Mouse (Mus musculus) limb, embryonic 15.5 days (tissue): Measurements from ENCODE around the gene Cyyr1. TPM values are rescaled to one million over a fixed set of nuclear protein-coding genes. Genes with fewer than 3 reads are reported as not detected.

Source experiments
- ATAC-seq: fragments of 200-750 bp; cut with Nextera tagmentation; 2 replicates; pipeline ENCODE4 v1.8.0; 2017; ENCODE audit warnings: low read depth, moderate TSS enrichment; ENCODE audit not compliant: insufficient number of reproducible peaks, low FRiP score, low TSS enrichment
- H3K27ac ChIP-seq: fragments of 300-500 bp; sonication (generic); 2 replicates; pipeline ENCODE4 v1.5.1; 2015; ENCODE audit warnings: moderate library complexity, mild to moderate bottlenecking, inconsistent platforms
- H3K27me3 ChIP-seq: fragments of 300-500 bp; sonication (generic); 2 replicates; pipeline ENCODE4 v1.6.1; 2015; ENCODE audit warnings: inconsistent platforms
- H3K36me3 ChIP-seq: fragments of 300-500 bp; sonication (generic); 2 replicates; pipeline ENCODE4 v1.6.1; 2015; ENCODE audit warnings: inconsistent platforms
- H3K4me1 ChIP-seq: fragments of 300-500 bp; sonication (generic); 2 replicates; pipeline ENCODE4 v1.6.1; 2015; ENCODE audit warnings: inconsistent platforms
- H3K4me2 ChIP-seq: fragments of 300-500 bp; sonication (generic); 2 replicates; pipeline ENCODE4 v1.6.1; 2015; ENCODE audit warnings: mild to moderate bottlenecking, inconsistent platforms
- H3K4me3 ChIP-seq: fragments of 300-500 bp; sonication (generic); 2 replicates; pipeline ENCODE4 v1.5.1; 2015; ENCODE audit warnings: mild to moderate bottlenecking, inconsistent platforms
- H3K9ac ChIP-seq: fragments of 300-500 bp; sonication (generic); 2 replicates; pipeline ENCODE4 v1.6.1; 2015; ENCODE audit warnings: inconsistent platforms
- H3K9me3 ChIP-seq: fragments of 300-500 bp; sonication (generic); 2 replicates; pipeline ENCODE4 v1.6.1; 2016; ENCODE audit warnings: inconsistent platforms
- WGBS: fragments of 180-500 bp; shearing (Covaris S2); methylation state at CpG from one replicate; pipeline ENCODE4 v1.1.7; 2015; 5-methylcytosine and 5-hydroxymethylcytosine counted together
- polyA plus RNA-seq: library from polyadenylated mRNA; unstranded; fragments of >200 nt; fragmentation: Nextera tagmentation; extraction: Ambion mirVana; gene quantifications from 2 replicates; pipeline ENCODE4 v1.2.1, GENCODE M21; 2015

Gene Cyyr1
- polyA plus RNA-seq, 1 experiment from 2014 or later, result 3.7 TPM

GRCm38 (mm10) chr16:85527743-85528620, 25.2 kb downstream of the Cyyr1 start:
- no peak for ATAC-seq
- Histone ChIP-seq H3K9me3 (no peaks in the 10 kb centered on the region), H3K4me2 (no peak overlapping the region), H3K27me3 (no peaks in the 10 kb centered on the region), H3K4me3 (no peak overlapping the region), H3K4me1 (no peaks in the 10 kb centered on the region), H3K36me3 (no peaks in the 10 kb centered on the region), H3K9ac (no peak overlapping the region), H3K27ac (no peak overlapping the region)
- WGBS, result 64% methylated on average over 12 of the region's 12 CpGs

- H3K9me3 ChIP-seq, result no peaks in the 10 kb centered on the region
- H3K27ac ChIP-seq, result no peak overlapping the region
- no peak for ATAC-seq
- H3K4me1 ChIP-seq, result no peaks in the 10 kb centered on the region
- no peak overlapping the region for H3K4me2 ChIP-seq
- H3K9ac ChIP-seq, result no peak overlapping the region
- no peak overlapping the region for H3K4me3 ChIP-seq
- no peaks in the 10 kb centered on the region for H3K36me3 ChIP-seq
- 77% methylated on average over 8 of the region's 8 CpGs for WGBS
- no peaks in the 10 kb centered on the region for H3K27me3 ChIP-seq
These were observed 28.6 kb downstream of the Cyyr1 start for GRCm38 (mm10) chr16:85524589-85524988.

GRCm38 (mm10) chr16:85507264-85507663, 45.9 kb downstream of the Cyyr1 start:
- Histone ChIP-seq H3K36me3 (no peaks in the 10 kb centered on the region), H3K9ac (no peak overlapping the region), H3K4me1 (no peaks in the 10 kb centered on the region), H3K9me3 (no peaks in the 10 kb centered on the region), H3K27ac (no peak overlapping the region), H3K27me3 (no peaks in the 10 kb centered on the region), H3K4me2 (no peak overlapping the region), H3K4me3 (no peak overlapping the region)
- no peak for ATAC-seq
- 81% methylated on average over 6 of the region's 6 CpGs for WGBS

GRCm38 (mm10) chr16:85505108-85505507, 48.1 kb downstream of the Cyyr1 start:
- H3K4me3 ChIP-seq, result no peak overlapping the region
- H3K4me2 ChIP-seq, result no peak overlapping the region
- H3K9ac ChIP-seq, result no peak overlapping the region
- no peaks in the 10 kb centered on the region for H3K27me3 ChIP-seq
- ATAC-seq, result no peak
- H3K36me3 ChIP-seq, result no peaks in the 10 kb centered on the region
- no peaks in the 10 kb centered on the region for H3K9me3 ChIP-seq
- 47% methylated on average over 3 of the region's 3 CpGs for WGBS
- no peak overlapping the region for H3K27ac ChIP-seq
- H3K4me1 ChIP-seq, result no peaks in the 10 kb centered on the region

GRCm38 (mm10) chr16:85503416-85503815, 49.8 kb downstream of the Cyyr1 start:
- H3K4me2 ChIP-seq, result no peak overlapping the region
- no peak overlapping the region for H3K4me3 ChIP-seq
- ATAC-seq, result no peak
- no peaks in the 10 kb centered on the region for H3K36me3 ChIP-seq
- no peaks in the 10 kb centered on the region for H3K27me3 ChIP-seq
- H3K27ac ChIP-seq, result no peak overlapping the region
- no peaks in the 10 kb centered on the region for H3K4me1 ChIP-seq
- H3K9me3 ChIP-seq, result no peaks in the 10 kb centered on the region
- WGBS, result 78% methylated on average over 5 of the region's 5 CpGs
- no peak overlapping the region for H3K9ac ChIP-seq

- no peak for ATAC-seq
- 95% methylated on average over 2 of the region's 2 CpGs for WGBS
- no peak overlapping the region for H3K4me3 ChIP-seq
- H3K9ac ChIP-seq, result no peak overlapping the region
- no peaks in the 10 kb centered on the region for H3K27me3 ChIP-seq
- H3K4me2 ChIP-seq, result no peak overlapping the region
- H3K4me1 ChIP-seq, result no peaks in the 10 kb centered on the region
- no peak overlapping the region for H3K27ac ChIP-seq
- H3K36me3 ChIP-seq, result no peaks in the 10 kb centered on the region
- no peaks in the 10 kb centered on the region for H3K9me3 ChIP-seq
These were observed 57.4 kb downstream of the Cyyr1 start for GRCm38 (mm10) chr16:85495837-85496236.

GRCm38 (mm10) chr16:85488105-85488607, 65.0 kb downstream of the Cyyr1 start:
- Histone ChIP-seq H3K27ac (no peak overlapping the region), H3K4me2 (no peak overlapping the region), H3K4me1 (no peaks in the 10 kb centered on the region), H3K9ac (no peak overlapping the region), H3K27me3 (no peaks in the 10 kb centered on the region), H3K36me3 (no peaks in the 10 kb centered on the region), H3K9me3 (no peaks in the 10 kb centered on the region), H3K4me3 (no peak overlapping the region)
- 73% methylated on average over 5 of the region's 5 CpGs for WGBS
- no peak for ATAC-seq

- Histone ChIP-seq H3K27me3 (no peaks in the 10 kb centered on the region), H3K27ac (no peak overlapping the region), H3K36me3 (no peaks in the 10 kb centered on the region), H3K4me2 (no peak overlapping the region), H3K4me1 (no peaks in the 10 kb centered on the region), H3K4me3 (no peak overlapping the region), H3K9me3 (no peaks in the 10 kb centered on the region), H3K9ac (no peak overlapping the region)
- 78% methylated on average over 7 of the region's 7 CpGs for WGBS
- no peak for ATAC-seq
These were observed 65.9 kb downstream of the Cyyr1 start for GRCm38 (mm10) chr16:85487266-85487665.

- H3K9ac ChIP-seq, result no peak overlapping the region
- ATAC-seq, result no peak
- no peak overlapping the region for H3K4me3 ChIP-seq
- no peak overlapping the region for H3K4me2 ChIP-seq
- WGBS, result 85% methylated on average over 4 of the region's 4 CpGs
- no peaks in the 10 kb centered on the region for H3K4me1 ChIP-seq
- H3K9me3 ChIP-seq, result no peaks in the 10 kb centered on the region
- no peak overlapping the region for H3K27ac ChIP-seq
- H3K36me3 ChIP-seq, result no peaks in the 10 kb centered on the region
- H3K27me3 ChIP-seq, result no peaks in the 10 kb centered on the region
These were observed 68.6 kb downstream of the Cyyr1 start for GRCm38 (mm10) chr16:85484557-85484956.

- no peak overlapping the region for H3K27ac ChIP-seq
- H3K4me3 ChIP-seq, result no peak overlapping the region
- no peaks in the 10 kb centered on the region for H3K27me3 ChIP-seq
- WGBS, result 24% methylated on average over 5 of the region's 5 CpGs
- no peaks in the 10 kb centered on the region for H3K9me3 ChIP-seq
- H3K9ac ChIP-seq, result no peak overlapping the region
- no peak for ATAC-seq
- no peaks in the 10 kb centered on the region for H3K36me3 ChIP-seq
- no peak overlapping the region for H3K4me2 ChIP-seq
- no peaks in the 10 kb centered on the region for H3K4me1 ChIP-seq
These were observed 78.6 kb downstream of the Cyyr1 start for GRCm38 (mm10) chr16:85474552-85475071.

GRCm38 (mm10) chr16:85470057-85470456, 83.1 kb downstream of the Cyyr1 start:
- ATAC-seq, result no peak

GRCm38 (mm10) chr16:85455043-85455442, 98.2 kb downstream of the Cyyr1 start:
- H3K9ac ChIP-seq, result no peak overlapping the region
- WGBS, result 70% methylated on average over 1 of the region's 1 CpGs
- ATAC-seq, result no peak
- no peaks in the 10 kb centered on the region for H3K4me1 ChIP-seq
- H3K9me3 ChIP-seq, result no peaks in the 10 kb centered on the region
- H3K4me2 ChIP-seq, result no peak overlapping the region
- no peak overlapping the region for H3K4me3 ChIP-seq
- no peaks in the 10 kb centered on the region for H3K27me3 ChIP-seq
- no peak overlapping the region for H3K27ac ChIP-seq
- no peaks in the 10 kb centered on the region for H3K36me3 ChIP-seq

More at GRCm38 (mm10) chr16:85470057-85470456, 83.1 kb downstream of the Cyyr1 start:
- Histone ChIP-seq H3K36me3 (no peaks in the 10 kb centered on the region), H3K9me3 (no peaks in the 10 kb centered on the region), H3K27me3 (no peaks in the 10 kb centered on the region), H3K27ac (no peak overlapping the region), H3K4me2 (no peak overlapping the region), H3K4me1 (no peaks in the 10 kb centered on the region), H3K9ac (no peak overlapping the region), H3K4me3 (no peak overlapping the region)
- WGBS, result 89% methylated on average over 4 of the region's 4 CpGs
